Mouse (Mus musculus): Measurements from ENCODE around the gene Cramp1l. TPM values are rescaled to one million over a fixed set of nuclear protein-coding genes. Genes with fewer than 3 reads are reported as not detected.

Gene Cramp1l
- 10.4 and 10.8 TPM in 2 replicates for polyA plus RNA-seq (2016; fragmentation: Nextera tagmentation; extraction: Ambion mirVana)

DNA sequence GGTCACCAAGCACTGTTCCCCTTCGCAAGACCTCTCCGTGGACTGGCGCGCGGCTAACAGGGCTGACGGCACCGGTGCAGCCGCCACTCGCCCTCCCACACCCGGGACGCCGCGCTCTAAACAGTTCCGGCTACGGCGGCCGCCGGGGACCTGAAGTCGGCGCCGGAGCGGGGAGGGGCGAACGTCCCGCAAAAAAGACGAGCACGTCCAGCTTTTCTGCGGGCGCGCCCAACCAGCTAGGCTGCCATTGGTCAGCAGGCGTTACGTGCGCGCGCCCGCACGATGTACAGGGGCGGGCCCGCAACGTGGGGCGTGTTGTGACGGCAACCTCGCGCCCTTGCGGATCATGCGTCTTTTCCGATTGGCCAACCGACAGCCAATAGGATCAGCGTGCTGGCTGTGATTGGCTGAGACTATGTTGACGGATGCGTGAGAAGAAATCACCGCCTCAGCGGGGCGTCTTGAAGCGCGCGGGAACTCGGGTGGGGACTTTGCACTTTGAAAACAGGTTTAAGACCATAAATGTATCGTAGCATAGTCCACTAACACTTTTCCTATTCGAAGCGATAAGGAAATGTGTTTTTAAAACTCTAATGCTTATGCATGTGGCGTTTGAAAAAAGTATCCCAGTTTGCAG is at the start of gene Cramp1l, which contains the start of gene Ift140:
TSS of gene Cramp1l (minus strand) at position 134 of the 637 bp plus-strand sequence.
TSS of gene Ift140 (plus strand) at position 431 of the 637 bp plus-strand sequence.
- under 1% methylated on average over 62 of the region's 62 CpGs for WGBS
- no peaks in the 10 kb centered on the region for H3K9me3 ChIP-seq (replicated peaks)
- peak; percentile 100 for DNase-seq (ENCODE audit: low spot score)
- H3K27me3 ChIP-seq (ENCODE audit: low read depth, poor library complexity, severe bottlenecking) = no peaks in the 10 kb centered on the region
- H3K4me3 ChIP-seq = peak within 1 kb of the TSS; percentile 100
- peak within 1 kb of the TSS; percentile 98 for H3K27ac ChIP-seq
- H3K36me3 ChIP-seq = peaks cover 48% of the 10 kb centered on the region
- peaks cover 20% of the 10 kb centered on the region for H3K4me1 ChIP-seq

DNA sequence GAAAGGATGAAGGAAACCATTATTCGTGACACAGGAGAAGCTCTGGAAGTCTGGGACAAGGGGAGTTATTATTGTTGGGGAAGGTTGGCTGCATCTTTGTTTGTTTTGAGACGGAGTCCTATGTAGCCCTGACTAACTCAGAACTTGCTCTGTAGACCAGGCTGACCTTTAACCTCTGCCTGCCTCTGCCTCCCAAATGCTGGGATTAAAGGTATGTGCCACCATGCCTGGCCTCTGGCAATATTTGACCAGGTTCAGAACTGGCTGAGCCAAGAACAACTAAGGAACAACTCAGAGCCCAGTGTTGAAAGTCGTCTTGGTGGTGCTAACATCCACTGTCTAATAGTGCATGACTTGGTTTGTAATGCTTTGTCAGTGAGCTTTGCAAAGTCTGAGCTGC is 49.6 kb upstream of the Cramp1l start:
- 91% methylated on average over 3 of the region's 3 CpGs for WGBS
- Histone ChIP-seq H3K4me3 (no peak overlapping the region), H3K27ac (no peak overlapping the region), H3K27me3 (ENCODE audit: low read depth, poor library complexity, severe bottlenecking) (no peaks in the 10 kb centered on the region), H3K9me3 (replicated peaks) (no peaks in the 10 kb centered on the region), H3K36me3 (peaks cover 53% of the 10 kb centered on the region), H3K4me1 (no peaks in the 10 kb centered on the region)
- no peak for DNase-seq (ENCODE audit: low spot score)

DNA sequence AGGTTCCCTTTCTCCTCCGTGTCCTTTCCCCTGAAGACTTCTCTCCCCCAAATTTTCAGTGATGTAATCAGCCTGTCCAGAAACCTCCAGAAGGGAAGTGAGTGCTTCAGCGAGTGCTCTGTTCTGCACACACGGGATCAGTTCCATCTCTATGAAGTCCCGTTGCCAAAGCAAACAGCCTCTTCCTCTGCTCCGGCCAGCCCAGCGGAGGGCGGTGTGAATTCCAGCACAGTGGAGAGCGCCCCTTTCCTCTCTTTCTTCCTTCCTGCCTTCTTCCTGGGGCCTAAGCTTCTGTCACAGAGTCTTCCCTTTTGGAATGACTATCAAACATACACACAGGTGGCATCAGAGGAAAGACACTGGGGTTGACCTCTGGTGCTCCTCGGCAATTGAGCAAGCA is 48.8 kb upstream of the Cramp1l start:
- H3K4me3 ChIP-seq = no peak overlapping the region
- no peak for DNase-seq (ENCODE audit: low spot score)
- H3K9me3 ChIP-seq (replicated peaks) = no peaks in the 10 kb centered on the region
- no peaks in the 10 kb centered on the region for H3K27me3 ChIP-seq (ENCODE audit: low read depth, poor library complexity, severe bottlenecking)
- 86% methylated on average over 9 of the region's 9 CpGs for WGBS
- H3K27ac ChIP-seq = no peak overlapping the region
- peaks cover 61% of the 10 kb centered on the region for H3K36me3 ChIP-seq
- no peaks in the 10 kb centered on the region for H3K4me1 ChIP-seq

DNA sequence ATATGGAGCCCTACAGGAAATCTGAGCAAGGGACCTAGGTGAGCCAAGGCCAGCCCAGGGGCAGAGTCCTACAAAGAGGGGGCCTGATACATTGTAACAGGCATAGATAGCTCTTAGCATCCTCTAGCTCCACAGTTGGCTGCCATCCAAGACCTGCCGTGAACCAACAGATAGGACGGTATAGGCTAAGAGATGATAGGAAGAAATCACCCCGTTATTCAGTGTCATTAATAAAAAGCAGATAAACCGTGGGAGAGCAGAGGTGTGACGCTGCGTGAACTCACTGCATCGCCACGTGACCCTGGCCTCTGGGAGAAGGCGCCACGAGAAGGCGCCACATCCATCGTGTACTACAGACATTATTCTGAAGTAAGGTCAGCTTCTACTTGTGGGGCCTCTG is 48.3 kb upstream of the Cramp1l start:
- Histone ChIP-seq H3K9me3 (replicated peaks) (no peaks in the 10 kb centered on the region), H3K27me3 (ENCODE audit: low read depth, poor library complexity, severe bottlenecking) (no peaks in the 10 kb centered on the region), H3K4me1 (no peaks in the 10 kb centered on the region), H3K4me3 (no peak overlapping the region), H3K27ac (no peak overlapping the region), H3K36me3 (peaks cover 63% of the 10 kb centered on the region)
- no peak for DNase-seq (ENCODE audit: low spot score)
- WGBS = 93% methylated on average over 12 of the region's 12 CpGs

DNA sequence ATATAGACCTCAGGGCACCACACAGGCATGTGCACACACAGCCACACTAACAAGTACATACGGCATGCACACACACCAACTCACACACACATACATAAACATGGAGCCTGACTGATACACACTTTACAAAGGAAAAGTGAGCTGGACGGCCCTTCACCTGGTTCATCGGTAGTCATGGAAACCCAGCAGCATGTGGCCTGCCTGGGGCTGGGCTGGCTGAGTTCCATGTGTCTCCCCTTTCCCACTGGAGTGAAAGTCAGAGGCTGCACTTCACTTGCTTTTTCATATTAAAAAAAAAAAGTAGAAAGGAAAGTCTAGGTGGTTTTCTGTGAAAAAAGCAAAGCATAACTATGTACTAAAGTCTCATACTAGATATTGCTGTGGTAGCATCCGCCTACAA is 47.7 kb upstream of the Cramp1l start:
- peaks cover 64% of the 10 kb centered on the region for H3K36me3 ChIP-seq
- WGBS = 91% methylated on average over 4 of the region's 4 CpGs

DNA sequence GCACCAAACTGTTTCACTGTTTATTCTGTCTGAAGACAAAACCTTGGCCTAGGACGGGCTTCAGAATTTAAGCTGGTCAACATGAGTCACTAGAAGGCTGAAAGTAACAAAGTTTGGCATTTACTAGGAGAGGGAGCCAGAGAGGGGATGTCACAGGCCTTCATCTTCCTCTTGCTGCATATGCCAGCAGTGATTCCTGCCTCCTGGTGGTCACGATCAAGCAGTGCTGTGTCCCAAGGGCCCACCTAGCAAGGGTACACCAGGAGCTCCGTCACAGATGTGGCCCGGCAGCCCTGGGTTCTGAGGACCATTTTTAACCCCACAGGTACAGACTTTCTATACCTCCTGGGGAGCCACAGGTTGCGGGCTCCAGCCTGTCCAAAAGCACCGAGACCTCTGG is 41.5 kb upstream of the Cramp1l start:
- Histone ChIP-seq H3K27me3 (ENCODE audit: low read depth, poor library complexity, severe bottlenecking) (no peaks in the 10 kb centered on the region), H3K4me1 (no peaks in the 10 kb centered on the region), H3K4me3 (no peak overlapping the region), H3K9me3 (replicated peaks) (no peaks in the 10 kb centered on the region), H3K27ac (no peak overlapping the region), H3K36me3 (peaks cover 83% of the 10 kb centered on the region)
- no peak for DNase-seq (ENCODE audit: low spot score)
- 93% methylated on average over 6 of the region's 6 CpGs for WGBS

More for the DNA sequence above, 47.7 kb upstream of the Cramp1l start:
- no peaks in the 10 kb centered on the region for H3K27me3 ChIP-seq (ENCODE audit: low read depth, poor library complexity, severe bottlenecking)
- no peak for DNase-seq (ENCODE audit: low spot score)
- H3K4me3 ChIP-seq = no peak overlapping the region
- H3K9me3 ChIP-seq (replicated peaks) = no peaks in the 10 kb centered on the region
- no peak overlapping the region for H3K27ac ChIP-seq
- no peaks in the 10 kb centered on the region for H3K4me1 ChIP-seq

DNA sequence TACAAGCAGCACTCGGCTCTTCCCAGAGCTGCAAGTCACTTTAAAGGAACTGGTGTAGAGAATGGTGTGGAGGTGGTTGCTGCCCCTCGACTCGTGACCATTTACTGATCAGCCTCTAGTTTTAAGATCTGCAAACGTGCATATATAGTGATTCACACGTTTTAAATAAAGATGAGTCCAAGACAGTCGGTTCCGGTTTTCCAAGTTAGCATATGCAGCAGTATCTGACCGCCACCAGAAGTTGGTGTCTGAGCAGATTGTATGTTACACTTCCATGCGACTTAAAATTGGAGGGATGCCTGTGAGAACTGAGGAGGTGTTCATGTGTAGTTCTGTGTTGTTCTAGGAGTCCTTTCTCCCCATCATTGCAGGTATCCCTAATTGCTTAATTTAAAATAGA is 37.7 kb upstream of the Cramp1l start:
- Histone ChIP-seq H3K27me3 (ENCODE audit: low read depth, poor library complexity, severe bottlenecking) (no peaks in the 10 kb centered on the region), H3K36me3 (peaks cover 72% of the 10 kb centered on the region)
- WGBS = 83% methylated on average over 9 of the region's 9 CpGs

DNA sequence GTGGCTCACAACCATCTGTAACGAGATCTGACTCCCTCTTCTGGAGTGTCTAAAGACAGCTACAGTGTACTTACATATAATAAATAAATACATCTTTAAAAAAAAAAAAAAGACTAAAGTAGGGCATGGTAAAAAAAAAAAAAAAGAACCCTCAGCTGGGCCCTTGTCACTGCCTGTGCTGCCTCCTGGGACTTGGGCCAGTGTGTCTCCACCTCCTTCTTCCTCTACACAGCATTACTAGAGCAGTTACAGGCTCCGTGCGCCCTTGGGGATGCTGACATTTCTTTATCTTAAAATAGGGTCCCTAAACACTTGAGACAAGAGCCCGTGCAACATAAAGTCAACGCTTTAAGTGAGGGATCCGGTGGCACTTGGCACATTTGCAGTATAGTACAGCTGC is 31.6 kb upstream of the Cramp1l start:
- Histone ChIP-seq H3K4me3 (no peak overlapping the region), H3K9me3 (replicated peaks) (no peaks in the 10 kb centered on the region), H3K27me3 (ENCODE audit: low read depth, poor library complexity, severe bottlenecking) (no peaks in the 10 kb centered on the region), H3K36me3 (peaks cover 44% of the 10 kb centered on the region), H3K27ac (no peak overlapping the region), H3K4me1 (peaks cover 8% of the 10 kb centered on the region; the same call in 1 of the 2 replicates)
- 93% methylated on average over 6 of the region's 6 CpGs for WGBS
- DNase-seq (ENCODE audit: low spot score) = no peak

More for the DNA sequence above, 37.7 kb upstream of the Cramp1l start:
- H3K4me3 ChIP-seq = no peak overlapping the region
- H3K4me1 ChIP-seq = no peaks in the 10 kb centered on the region
- H3K27ac ChIP-seq = no peak overlapping the region
- DNase-seq (ENCODE audit: low spot score) = no peak
- no peaks in the 10 kb centered on the region for H3K9me3 ChIP-seq (replicated peaks)

DNA sequence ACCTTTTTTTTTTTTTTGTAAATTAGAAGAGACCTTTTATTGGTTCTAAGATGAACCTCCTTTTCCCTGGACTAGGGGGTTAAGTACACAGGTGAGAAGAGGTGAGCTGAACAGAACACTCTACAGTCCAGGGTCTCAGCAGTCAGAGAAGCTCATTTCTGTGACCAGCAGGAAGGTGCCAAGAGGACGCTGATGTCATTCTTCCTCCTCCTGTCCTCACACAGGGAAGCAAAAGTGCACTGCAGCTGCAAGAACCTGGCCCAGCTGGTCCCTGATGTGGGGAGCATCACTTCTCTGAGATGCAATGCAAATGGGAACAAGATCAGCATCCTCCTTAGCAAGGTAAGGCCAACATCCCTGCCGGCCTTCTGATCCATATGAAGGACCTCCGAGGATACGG is 29.7 kb upstream of the Cramp1l start:
- H3K9me3 ChIP-seq (replicated peaks) = no peaks in the 10 kb centered on the region
- DNase-seq (ENCODE audit: low spot score) = no peak
- H3K4me1 ChIP-seq = peaks cover 8% of the 10 kb centered on the region; the same call in 1 of the 2 replicates
- WGBS = 90% methylated on average over 4 of the region's 4 CpGs
- H3K27ac ChIP-seq = no peak overlapping the region
- H3K36me3 ChIP-seq = peaks cover 34% of the 10 kb centered on the region
- H3K4me3 ChIP-seq = no peak overlapping the region
- H3K27me3 ChIP-seq (ENCODE audit: low read depth, poor library complexity, severe bottlenecking) = no peaks in the 10 kb centered on the region

DNA sequence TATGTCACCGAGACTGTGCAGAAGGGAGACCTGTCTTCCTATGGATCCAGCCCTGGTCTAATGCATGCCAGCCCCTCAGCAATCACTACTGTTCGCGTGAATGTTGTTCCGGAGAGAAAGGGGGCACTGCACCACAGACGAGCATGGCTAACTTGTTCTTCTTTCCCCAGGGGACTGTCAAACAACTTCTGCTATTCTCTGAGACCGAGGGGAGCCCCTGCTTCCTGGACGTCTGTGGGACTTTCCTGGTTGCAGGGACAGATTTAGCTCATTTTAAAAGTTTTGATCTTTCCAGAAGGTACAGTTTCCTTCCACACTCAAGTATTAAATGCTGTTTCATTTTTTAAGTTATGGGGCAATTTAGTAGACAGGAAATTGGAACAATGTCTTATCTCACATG is 29.3 kb upstream of the Cramp1l start:
- no peak overlapping the region for H3K27ac ChIP-seq
- no peaks in the 10 kb centered on the region for H3K9me3 ChIP-seq (replicated peaks)
- no peak overlapping the region for H3K4me3 ChIP-seq
- peaks cover 8% of the 10 kb centered on the region; the same call in 1 of the 2 replicates for H3K4me1 ChIP-seq
- DNase-seq (ENCODE audit: low spot score) = no peak
- H3K27me3 ChIP-seq (ENCODE audit: low read depth, poor library complexity, severe bottlenecking) = no peaks in the 10 kb centered on the region
- 70% methylated on average over 7 of the region's 7 CpGs for WGBS
- H3K36me3 ChIP-seq = peaks cover 33% of the 10 kb centered on the region

DNA sequence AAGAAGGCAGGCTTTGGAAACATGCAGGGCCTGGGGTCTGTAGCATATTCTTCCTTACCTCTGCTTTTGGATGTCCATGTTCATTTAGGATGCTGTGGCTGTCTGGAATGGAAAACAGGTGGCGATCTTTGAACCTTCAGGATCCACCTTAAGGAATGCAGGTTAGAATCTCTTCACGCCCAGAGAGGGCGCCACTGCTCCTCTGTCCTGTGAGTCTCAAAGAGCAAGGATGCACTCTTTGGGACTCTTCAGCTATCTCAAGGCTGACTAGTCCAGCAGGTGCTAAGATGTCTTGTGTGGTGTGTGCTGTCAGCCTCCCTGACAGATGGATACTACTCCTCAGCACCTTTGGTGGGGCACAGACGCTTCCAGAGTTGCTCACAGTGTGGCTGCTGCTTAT is 20.6 kb upstream of the Cramp1l start:
- H3K27me3 ChIP-seq (ENCODE audit: low read depth, poor library complexity, severe bottlenecking) = no peaks in the 10 kb centered on the region
- no peaks in the 10 kb centered on the region for H3K4me1 ChIP-seq
- no peaks in the 10 kb centered on the region for H3K9me3 ChIP-seq (replicated peaks)
- 68% methylated on average over 4 of the region's 4 CpGs for WGBS
- H3K27ac ChIP-seq = no peak overlapping the region
- no peak for DNase-seq (ENCODE audit: low spot score)
- no peak overlapping the region for H3K4me3 ChIP-seq
- H3K36me3 ChIP-seq = peaks cover 73% of the 10 kb centered on the region

DNA sequence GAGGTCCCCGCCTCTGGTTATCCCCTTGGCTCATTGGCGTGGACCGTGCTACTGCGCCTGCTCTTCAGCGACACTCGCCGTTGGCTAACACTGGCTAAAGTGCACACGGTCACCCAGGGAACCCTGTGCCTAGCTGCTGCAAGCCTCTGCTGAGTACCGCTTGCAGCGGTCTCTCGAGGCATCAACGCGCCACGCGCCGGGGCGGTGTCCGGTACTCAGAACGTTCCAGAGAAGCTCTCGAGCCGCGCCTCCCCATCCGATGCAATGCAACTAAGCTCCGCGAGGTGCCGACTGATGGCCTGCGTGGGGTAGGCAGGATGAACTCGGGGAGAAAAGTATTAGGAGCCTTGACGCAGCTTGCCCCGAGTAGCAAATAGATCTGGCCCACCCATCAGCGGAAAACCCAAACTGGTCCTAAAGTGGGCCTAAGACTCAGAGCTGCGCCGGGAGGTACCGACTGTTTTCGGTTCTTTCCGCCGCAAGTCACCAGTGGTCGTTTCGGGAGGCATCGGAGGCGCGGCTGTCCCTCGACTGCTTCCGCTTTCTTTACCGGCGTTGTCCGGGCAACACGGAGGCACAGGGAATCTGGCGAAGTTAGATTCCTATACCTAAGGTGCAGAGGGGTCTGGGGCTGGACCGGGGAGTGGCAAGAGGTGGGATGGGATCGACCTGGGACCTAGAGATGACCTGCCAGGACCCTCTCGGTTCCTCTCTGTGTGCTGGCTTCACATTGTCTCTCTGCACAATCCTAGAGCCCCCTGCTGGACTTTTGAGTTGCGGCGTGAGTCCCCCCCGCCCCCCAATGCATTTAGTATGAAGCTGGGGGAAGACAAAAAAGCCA is 924 bp upstream of the Cramp1l start:
- Histone ChIP-seq H3K27me3 (ENCODE audit: low read depth, poor library complexity, severe bottlenecking) (no peaks in the 10 kb centered on the region), H3K9me3 (replicated peaks) (no peaks in the 10 kb centered on the region), H3K27ac (peak overlapping the region; percentile 98), H3K4me1 (peaks cover 20% of the 10 kb centered on the region), H3K4me3 (peak overlapping the region; percentile 100), H3K36me3 (peaks cover 44% of the 10 kb centered on the region)
- WGBS = under 1% methylated on average over 55 of the region's 55 CpGs
- DNase-seq (ENCODE audit: low spot score) = peak; percentile 75

All from limb, embryonic 10.5 days (tissue).